Mouse (Mus musculus) limb, embryonic 11.5 days (tissue): ENCODE results near the gene 1700017B05Rik. TPM values are rescaled to one million over a fixed set of nuclear protein-coding genes. Genes with fewer than 3 reads are reported as not detected.
A peak's percentile ranks its signal among the peaks of the same experiment; 100 is the strongest.

Experiments
- ATAC-seq: fragments of 200-750 bp; cut with Nextera tagmentation; 2 replicates; pipeline ENCODE4 v1.8.0; 2017; ENCODE audit warnings: low read depth; ENCODE audit not compliant: insufficient number of reproducible peaks, low FRiP score, low TSS enrichment
- DNase-seq: peaks from one replicate; pipeline ENCODE4 v3.0.0-alpha.2; 2015; ENCODE audit warnings: low spot score
- H3K27ac ChIP-seq: fragments of 300-500 bp; sonication (generic); replicated peaks from 2 replicates; pipeline ENCODE4 v1.5.1; 2014; ENCODE audit warnings: low read depth, mild to moderate bottlenecking, low read length
- H3K27me3 ChIP-seq: fragments of 300-500 bp; sonication (generic); 2 replicates; pipeline ENCODE4 v1.6.1; 2014; ENCODE audit warnings: mild to moderate bottlenecking, low read length, mixed read lengths; ENCODE audit not compliant: control insufficient read depth, insufficient read depth
- H3K36me3 ChIP-seq: fragments of 300-500 bp; sonication (generic); 2 replicates; pipeline ENCODE4 v1.6.1; 2014; ENCODE audit warnings: mild to moderate bottlenecking, low read length, moderate library complexity, mixed read lengths; ENCODE audit not compliant: control insufficient read depth, insufficient read depth
- H3K4me1 ChIP-seq: fragments of 300-500 bp; sonication (generic); 2 replicates; pipeline ENCODE4 v1.6.1; 2014; ENCODE audit warnings: low read length, mixed read lengths; ENCODE audit not compliant: control insufficient read depth, insufficient read depth
- H3K4me2 ChIP-seq: fragments of 300-500 bp; sonication (generic); 2 replicates; pipeline ENCODE4 v1.6.1; 2014; ENCODE audit warnings: low read depth, mild to moderate bottlenecking, moderate library complexity; ENCODE audit not compliant: severe bottlenecking
- H3K4me3 ChIP-seq: fragments of 300-500 bp; sonication (generic); 2 replicates; pipeline ENCODE4 v1.5.1; 2014; ENCODE audit warnings: low read depth, low read length
- H3K9ac ChIP-seq: fragments of 300-500 bp; sonication (generic); 2 replicates; pipeline ENCODE4 v1.6.1; 2014; ENCODE audit warnings: mild to moderate bottlenecking, low read length
- H3K9me3 ChIP-seq: fragments of 300-500 bp; sonication (generic); 2 replicates; pipeline ENCODE4 v1.6.1; 2016; ENCODE audit warnings: low read length; ENCODE audit not compliant: control insufficient read depth
- WGBS: fragments of 180-500 bp; shearing (Covaris S2); extraction: QIAGEN DNeasy Blood & Tissue Kit; methylation state at CpG from one replicate; pipeline ENCODE4 v1.1.7; 2014; 5-methylcytosine and 5-hydroxymethylcytosine counted together
- polyA plus RNA-seq: library from polyadenylated mRNA; unstranded; fragments of >200 nt; fragmentation: Nextera tagmentation; extraction: Ambion mirVana; gene quantifications from 2 replicates; pipeline ENCODE4 v1.2.1, GENCODE M21; 2014

1700017B05Rik gene
- polyA plus RNA-seq, 1 experiment from 2014 or later = 13.9 TPM

- no peak overlapping the region for H3K4me2 ChIP-seq
- no peaks in the 10 kb centered on the region for H3K9me3 ChIP-seq
- no peak overlapping the region for H3K27ac ChIP-seq
- H3K4me1 ChIP-seq = peaks cover 32% of the 10 kb centered on the region
- no peaks in the 10 kb centered on the region for H3K36me3 ChIP-seq
- DNase-seq = no peak
- no peak for ATAC-seq
- WGBS = 24% methylated on average over 1 of the region's 1 CpGs
- no peaks in the 10 kb centered on the region for H3K27me3 ChIP-seq
- no peak overlapping the region for H3K9ac ChIP-seq
- H3K4me3 ChIP-seq = no peak overlapping the region
Observed at GRCm38 (mm10) chr9:57269384-57269783, 7.0 kb upstream of the 1700017B05Rik start.

- Histone ChIP-seq H3K36me3 (no peaks in the 10 kb centered on the region), H3K9ac (no peak overlapping the region), H3K4me2 (no peak overlapping the region), H3K27ac (no peak overlapping the region), H3K4me3 (no peak overlapping the region), H3K9me3 (no peaks in the 10 kb centered on the region), H3K4me1 (peaks cover 32% of the 10 kb centered on the region), H3K27me3 (no peaks in the 10 kb centered on the region)
- ATAC-seq (no peak), DNase-seq (no peak)
- 3% methylated on average over 3 of the region's 3 CpGs for WGBS
Observed at GRCm38 (mm10) chr9:57268575-57268974, 6.2 kb upstream of the 1700017B05Rik start.

GRCm38 (mm10) chr9:57268078-57268477, 5.7 kb upstream of the 1700017B05Rik start:
- DNase-seq = no peak
- WGBS = 11% methylated on average over 10 of the region's 10 CpGs
- no peak overlapping the region for H3K4me3 ChIP-seq
- peaks cover 32% of the 10 kb centered on the region for H3K4me1 ChIP-seq
- no peaks in the 10 kb centered on the region for H3K27me3 ChIP-seq
- H3K36me3 ChIP-seq = no peaks in the 10 kb centered on the region
- H3K9ac ChIP-seq = no peak overlapping the region
- no peak overlapping the region for H3K4me2 ChIP-seq
- no peaks in the 10 kb centered on the region for H3K9me3 ChIP-seq
- no peak for ATAC-seq
- no peak overlapping the region for H3K27ac ChIP-seq

GRCm38 (mm10) chr9:57267421-57267820, 5.0 kb upstream of the 1700017B05Rik start:
- no peak overlapping the region for H3K4me2 ChIP-seq
- DNase-seq (no peak), ATAC-seq (no peak)
- no peaks in the 10 kb centered on the region for H3K36me3 ChIP-seq
- H3K27me3 ChIP-seq = no peaks in the 10 kb centered on the region
- 19% methylated on average over 5 of the region's 5 CpGs for WGBS
- no peak overlapping the region for H3K27ac ChIP-seq
- H3K9ac ChIP-seq = no peak overlapping the region
- peaks cover 32% of the 10 kb centered on the region for H3K4me1 ChIP-seq
- H3K9me3 ChIP-seq = no peaks in the 10 kb centered on the region
- H3K4me3 ChIP-seq = no peak overlapping the region

GRCm38 (mm10) chr9:57265125-57265524, 2.7 kb upstream of the 1700017B05Rik start:
- no peak overlapping the region for H3K9ac ChIP-seq
- no peaks in the 10 kb centered on the region for H3K9me3 ChIP-seq
- no peak overlapping the region for H3K27ac ChIP-seq
- H3K4me1 ChIP-seq = peaks cover 23% of the 10 kb centered on the region
- H3K4me3 ChIP-seq = no peak overlapping the region
- ATAC-seq = no peak
- no peak for DNase-seq
- H3K4me2 ChIP-seq = no peak overlapping the region
- 20% methylated on average over 5 of the region's 5 CpGs for WGBS
- H3K36me3 ChIP-seq = no peaks in the 10 kb centered on the region
- no peaks in the 10 kb centered on the region for H3K27me3 ChIP-seq

- DNase-seq = no peak
- Histone ChIP-seq H3K4me3 (peak overlapping the region; percentile 85), H3K27me3 (no peaks in the 10 kb centered on the region), H3K4me1 (peaks cover 20% of the 10 kb centered on the region), H3K9ac (peak overlapping the region; percentile 84), H3K9me3 (no peaks in the 10 kb centered on the region), H3K4me2 (peak overlapping the region; percentile 97), H3K36me3 (peaks cover under 1% of the 10 kb centered on the region), H3K27ac (no peak overlapping the region)
- ATAC-seq = no peak
- 50% methylated on average over 13 of the region's 13 CpGs for WGBS
Observed at GRCm38 (mm10) chr9:57262795-57263684, 628 bp upstream of the 1700017B05Rik start.

- Histone ChIP-seq H3K9ac (peak overlapping the region; percentile 84), H3K4me2 (peak overlapping the region; percentile 97), H3K9me3 (no peaks in the 10 kb centered on the region), H3K27ac (no peak overlapping the region), H3K36me3 (peaks cover 7% of the 10 kb centered on the region), H3K4me1 (peaks cover 14% of the 10 kb centered on the region), H3K4me3 (peak overlapping the region; percentile 85), H3K27me3 (no peaks in the 10 kb centered on the region)
- DNase-seq (peak; percentile 62), ATAC-seq (0 out of 2 replicates have a peak, but pooled peaks have one; percentile 10)
- under 1% methylated on average over 26 of the region's 26 CpGs for WGBS
Observed at GRCm38 (mm10) chr9:57261516-57261912, 898 bp downstream of the 1700017B05Rik start.

GRCm38 (mm10) chr9:57260940-57261339, 1.5 kb downstream of the 1700017B05Rik start:
- no peak overlapping the region for H3K27ac ChIP-seq
- no peaks in the 10 kb centered on the region for H3K9me3 ChIP-seq
- peaks cover 12% of the 10 kb centered on the region for H3K36me3 ChIP-seq
- H3K4me3 ChIP-seq = peak overlapping the region; percentile 85
- no peaks in the 10 kb centered on the region for H3K27me3 ChIP-seq
- DNase-seq (no peak), ATAC-seq (no peak)
- peaks cover 9% of the 10 kb centered on the region for H3K4me1 ChIP-seq
- peak overlapping the region; percentile 97 for H3K4me2 ChIP-seq
- H3K9ac ChIP-seq = peak overlapping the region; percentile 84
- WGBS = 9% methylated on average over 12 of the region's 12 CpGs
